Mouse (Mus musculus) hindbrain, embryonic 12.5 days (tissue): ENCODE data around the gene Fcer1g. TPM values are rescaled to one million over a fixed set of nuclear protein-coding genes. Genes with fewer than 3 reads are reported as not detected.

Experiments
- ATAC-seq: fragments of 200-750 bp; cut with Nextera tagmentation; 2 replicates; pipeline ENCODE4 v1.8.0; 2017; ENCODE audit warnings: moderate TSS enrichment; ENCODE audit not compliant: low FRiP score
- H3K27ac ChIP-seq: fragments of 300-500 bp; sonication (generic); 2 replicates; pipeline ENCODE4 v1.5.1; 2016; ENCODE audit warnings: mild to moderate bottlenecking
- H3K27me3 ChIP-seq: fragments of 300-500 bp; sonication (generic); 2 replicates; pipeline ENCODE4 v1.6.1; 2016; ENCODE audit warnings: mild to moderate bottlenecking
- H3K36me3 ChIP-seq: fragments of 300-500 bp; sonication (generic); 2 replicates; pipeline ENCODE4 v1.6.1; 2016; ENCODE audit warnings: mild to moderate bottlenecking
- H3K4me1 ChIP-seq: fragments of 300-500 bp; sonication (generic); 2 replicates; pipeline ENCODE4 v1.6.1; 2016
- H3K4me2 ChIP-seq: fragments of 300-500 bp; sonication (generic); replicated peaks from 2 replicates; pipeline ENCODE4 v1.6.1; 2016; ENCODE audit warnings: mild to moderate bottlenecking
- H3K4me3 ChIP-seq: fragments of 300-500 bp; sonication (generic); 2 replicates; pipeline ENCODE4 v1.5.1; 2016; ENCODE audit warnings: mild to moderate bottlenecking
- H3K9ac ChIP-seq: fragments of 300-500 bp; sonication (generic); 2 replicates; pipeline ENCODE4 v1.6.1; 2016; ENCODE audit warnings: mild to moderate bottlenecking, moderate library complexity
- H3K9me3 ChIP-seq: fragments of 300-500 bp; sonication (generic); replicated peaks from 2 replicates; pipeline ENCODE4 v1.6.1; 2016; ENCODE audit warnings: mild to moderate bottlenecking
- WGBS: fragments of 180-500 bp; shearing (Covaris S2); methylation state at CpG from one replicate; pipeline ENCODE4 v1.1.7; 2016; 5-methylcytosine and 5-hydroxymethylcytosine counted together
- polyA plus RNA-seq: library from polyadenylated mRNA; unstranded; fragments of >200 nt; fragmentation: Nextera tagmentation; extraction: Ambion mirVana; gene quantifications from 2 replicates; pipeline ENCODE4 v1.2.1, GENCODE M21; 2016

Gene Fcer1g
- 22.1 and 24.1 TPM in 2 replicates for polyA plus RNA-seq

DNA sequence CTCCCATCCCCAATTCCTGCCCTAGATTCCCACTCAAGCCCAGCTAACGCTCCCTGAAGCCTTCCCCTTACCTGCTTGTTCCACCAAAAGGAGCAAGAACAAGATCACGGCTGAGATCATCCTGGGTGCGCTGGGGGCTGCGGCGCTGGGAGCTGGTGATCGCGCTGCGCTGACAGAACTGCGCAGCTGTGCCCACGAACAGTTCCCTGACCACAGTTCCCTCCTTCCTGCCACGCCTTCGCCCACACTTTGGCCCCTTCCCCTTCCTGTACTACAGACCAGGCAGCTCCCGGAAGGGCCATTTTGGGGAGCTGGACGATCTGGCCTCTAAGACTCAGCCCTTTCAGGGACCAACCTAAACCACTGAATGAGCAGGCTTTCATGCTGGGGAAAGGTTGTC lies at the start of gene Fcer1g:
Gene Fcer1g (minus strand): TSS at position 240 of the 400 bp plus-strand sequence.
- H3K36me3 ChIP-seq: peaks cover 58% of the 10 kb centered on the region
- no peak within 1 kb of the TSS for H3K9ac ChIP-seq
- 0 out of 2 replicates have a peak, but pooled peaks cover 2% of the 10 kb centered on the region for H3K4me1 ChIP-seq
- no peaks in the 10 kb centered on the region for H3K9me3 ChIP-seq
- no peak for ATAC-seq
- no peaks in the 10 kb centered on the region for H3K27me3 ChIP-seq
- WGBS: 93% methylated on average over 14 of the region's 14 CpGs
- H3K4me3 ChIP-seq: no peak within 1 kb of the TSS
- no peak within 1 kb of the TSS for H3K27ac ChIP-seq
- H3K4me2 ChIP-seq: no peak within 1 kb of the TSS

DNA sequence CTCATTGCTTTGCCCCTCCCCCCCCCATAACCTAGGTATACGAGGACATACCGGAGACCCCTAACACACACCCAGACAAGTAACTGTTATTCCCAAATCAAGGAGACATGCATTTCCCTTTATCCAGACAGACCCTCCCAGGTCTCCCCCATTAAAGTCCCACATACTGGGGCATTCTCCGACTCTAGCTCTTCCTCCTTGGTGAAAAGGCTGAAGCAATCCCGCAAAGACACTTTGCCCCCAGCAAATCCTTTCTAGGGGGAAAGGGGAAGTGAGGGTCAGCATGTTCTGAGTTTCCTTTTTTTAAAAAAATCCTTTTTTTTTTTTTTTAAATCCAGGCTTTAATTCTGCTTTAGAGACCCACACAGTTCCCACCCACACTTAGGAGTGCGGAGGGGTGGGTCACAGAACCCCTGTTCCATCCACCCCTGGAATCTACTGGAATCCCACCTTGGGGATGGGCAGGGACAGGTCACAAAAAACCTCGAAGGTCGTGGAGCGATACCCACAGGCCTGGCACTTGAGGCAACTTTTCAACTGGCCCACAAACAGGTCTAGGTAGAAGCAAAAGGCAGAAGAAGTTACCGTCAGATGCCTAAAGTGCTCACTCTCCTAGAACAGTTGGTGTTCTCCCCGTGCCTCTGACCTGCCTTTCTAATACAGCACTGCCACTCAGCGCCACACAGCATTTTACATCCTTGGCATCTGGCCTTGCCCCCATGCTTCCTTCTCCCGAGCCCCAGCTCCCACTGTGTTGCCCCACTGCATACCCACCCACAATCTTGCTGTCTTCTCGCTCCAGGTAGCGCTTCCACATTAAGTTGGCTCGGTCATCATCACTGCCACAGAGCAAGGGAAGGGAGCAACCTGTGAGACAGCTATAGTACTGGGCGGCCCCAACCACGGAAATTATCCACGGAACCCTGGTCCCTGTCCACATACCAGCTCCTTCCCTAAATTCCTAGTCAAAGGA lies 49.3 kb upstream of the Fcer1g start:
- Histone ChIP-seq H3K4me2 (no peak overlapping the region), H3K4me3 (no peak overlapping the region), H3K27me3 (no peaks in the 10 kb centered on the region), H3K4me1 (peaks cover 46% of the 10 kb centered on the region), H3K9ac (no peak overlapping the region), H3K36me3 (peaks cover 37% of the 10 kb centered on the region), H3K27ac (no peak overlapping the region), H3K9me3 (no peaks in the 10 kb centered on the region)
- 91% methylated on average over 18 of the region's 18 CpGs for WGBS
- no peak for ATAC-seq

DNA sequence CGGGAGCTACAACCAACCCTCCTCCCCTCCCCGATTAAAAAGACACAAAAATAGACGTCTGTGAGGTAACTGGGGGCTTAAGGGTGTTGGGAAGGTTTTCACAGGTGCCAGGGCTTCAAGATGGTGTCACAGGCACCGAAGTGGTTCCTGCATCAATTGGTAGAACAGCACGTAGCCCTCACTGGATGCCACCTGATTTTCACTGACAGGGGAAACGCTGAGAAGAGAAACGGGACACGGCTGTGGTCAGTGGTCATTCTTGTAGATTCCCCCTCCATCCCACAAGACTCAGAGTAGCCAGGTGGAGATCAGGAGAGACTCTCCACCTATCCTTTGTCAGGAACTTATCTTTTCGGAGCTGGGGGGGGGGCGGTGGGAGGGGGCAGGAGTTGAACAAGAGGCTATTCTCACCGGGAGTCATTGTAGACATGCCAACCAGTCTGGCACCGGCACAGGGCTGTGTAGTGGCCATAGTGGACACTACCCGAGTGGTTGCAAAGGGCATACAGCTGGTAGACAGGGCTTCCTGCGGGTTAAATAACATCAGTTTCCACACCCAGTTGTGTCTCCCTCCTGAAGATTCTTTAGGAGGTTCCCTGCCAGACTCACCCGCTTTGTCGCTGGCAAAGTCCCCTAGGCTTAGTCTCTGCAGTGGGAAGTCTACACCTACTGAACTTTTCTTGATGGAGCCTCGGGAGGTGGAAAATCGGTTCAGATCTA lies 48.1 kb upstream of the Fcer1g start:
- H3K36me3 ChIP-seq: peaks cover 49% of the 10 kb centered on the region
- 81% methylated on average over 18 of the region's 18 CpGs for WGBS
- no peaks in the 10 kb centered on the region for H3K27me3 ChIP-seq
- H3K4me3 ChIP-seq: no peak overlapping the region
- no peak overlapping the region for H3K9ac ChIP-seq
- no peaks in the 10 kb centered on the region for H3K9me3 ChIP-seq
- peaks cover 40% of the 10 kb centered on the region for H3K4me1 ChIP-seq
- H3K4me2 ChIP-seq: peak overlapping the region; percentile 77
- no peak for ATAC-seq
- no peak overlapping the region for H3K27ac ChIP-seq

DNA sequence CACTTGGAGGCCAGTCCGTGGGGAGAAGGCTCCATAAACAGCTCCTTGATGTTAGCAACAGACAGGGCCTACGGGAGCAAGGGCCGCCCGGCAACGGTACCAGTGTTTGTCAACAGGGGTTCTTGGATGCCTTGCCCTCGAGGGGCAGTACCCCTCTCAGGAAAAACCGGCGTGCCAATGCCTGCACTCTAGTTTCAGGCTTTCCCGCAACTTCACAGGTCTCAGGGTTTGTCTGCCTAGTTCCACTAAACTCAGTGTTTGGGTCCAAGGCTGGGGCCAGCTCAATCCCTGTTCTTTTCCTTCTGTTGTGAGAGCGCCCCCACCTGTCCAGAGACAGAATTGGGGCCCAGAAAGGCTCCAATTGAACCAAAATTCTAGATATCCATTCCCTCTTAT lies 47.4 kb upstream of the Fcer1g start:
- Histone ChIP-seq H3K9me3 (no peaks in the 10 kb centered on the region), H3K27ac (peak overlapping the region; percentile 78), H3K4me3 (peak overlapping the region; percentile 67), H3K36me3 (peaks cover 56% of the 10 kb centered on the region), H3K4me2 (peak overlapping the region; percentile 77), H3K4me1 (peaks cover 33% of the 10 kb centered on the region), H3K9ac (peak overlapping the region; percentile 60), H3K27me3 (no peaks in the 10 kb centered on the region)
- peak; percentile 59 for ATAC-seq
- WGBS: 0% methylated on average over 10 of the region's 10 CpGs

DNA sequence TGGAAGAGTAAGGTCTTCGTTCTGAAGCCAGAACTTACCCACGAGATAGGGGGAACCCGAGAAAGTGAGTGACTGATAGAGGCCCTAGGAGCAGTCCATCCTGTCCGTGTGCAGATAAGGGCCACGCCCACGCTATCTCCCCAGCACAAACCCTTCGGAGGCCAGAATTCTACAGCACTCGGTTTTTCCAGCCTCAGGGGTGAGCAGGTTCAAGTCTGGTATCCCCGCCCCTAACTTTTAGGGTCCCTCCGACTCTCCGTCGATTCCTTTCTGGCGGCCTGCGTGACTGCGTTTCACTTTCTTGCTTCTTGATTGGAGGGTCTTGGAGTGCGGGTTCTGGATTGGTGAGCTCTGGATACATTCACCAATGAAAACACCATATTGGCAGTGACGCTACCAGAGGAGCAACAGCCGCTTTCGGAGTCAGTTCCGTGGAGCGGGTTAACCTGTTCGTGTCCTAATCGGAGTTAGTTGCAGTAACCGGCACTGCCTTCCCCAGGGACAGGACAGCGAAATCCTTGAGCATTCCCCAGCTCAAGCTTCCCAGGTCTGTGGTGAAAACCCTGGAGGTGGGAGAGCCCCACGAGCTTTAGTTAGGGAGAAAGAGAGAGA lies 46.9 kb upstream of the Fcer1g start, which contains the start of gene Ppox:
Gene Ppox (minus strand): TSS at position 271 of the 612 bp plus-strand sequence.
- H3K4me3 ChIP-seq: peak within 1 kb of the TSS; percentile 67
- peak within 1 kb of the TSS; percentile 77 for H3K4me2 ChIP-seq
- peak within 1 kb of the TSS; percentile 79 for H3K9ac ChIP-seq
- H3K36me3 ChIP-seq: peaks cover 56% of the 10 kb centered on the region
- peak within 1 kb of the TSS; percentile 78 for H3K27ac ChIP-seq
- under 1% methylated on average over 26 of the region's 26 CpGs for WGBS
- ATAC-seq: peak; percentile 98
- H3K4me1 ChIP-seq: peaks cover 29% of the 10 kb centered on the region
- H3K9me3 ChIP-seq: no peaks in the 10 kb centered on the region
- no peaks in the 10 kb centered on the region for H3K27me3 ChIP-seq

DNA sequence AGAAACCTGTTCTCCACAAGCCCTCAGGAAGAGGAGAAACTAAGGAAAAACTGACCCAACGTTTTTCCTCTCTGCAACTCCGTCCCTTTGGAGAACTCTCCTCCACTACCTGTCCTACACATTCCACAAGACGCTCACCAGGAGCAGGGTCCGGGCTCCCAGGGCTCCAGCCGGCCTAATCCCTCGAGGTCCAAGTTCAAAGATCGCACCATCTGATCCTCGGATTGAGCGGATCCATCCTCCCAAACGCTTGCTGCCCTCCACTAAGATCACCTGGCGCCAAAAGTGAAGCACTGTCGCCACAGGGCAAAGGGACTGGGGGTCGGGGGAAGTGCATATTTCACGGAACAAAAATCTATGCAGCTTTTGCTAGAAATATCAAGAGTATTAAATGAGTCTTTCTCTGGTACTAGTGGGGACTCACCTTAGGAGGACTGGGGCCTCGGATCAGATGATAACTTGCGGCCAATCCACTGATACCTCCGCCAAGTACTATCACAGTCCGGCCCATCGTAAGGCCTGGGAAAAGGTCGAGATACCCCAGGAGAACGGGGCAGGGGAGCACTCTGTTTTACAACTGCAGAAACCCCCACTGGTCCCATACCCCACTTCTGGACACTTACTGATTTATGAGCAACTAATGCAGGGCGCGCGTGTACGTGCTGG lies 46.2 kb upstream of the Fcer1g start:
- 2% methylated on average over 25 of the region's 25 CpGs for WGBS
- no peak overlapping the region for H3K27ac ChIP-seq
- H3K4me2 ChIP-seq: peak overlapping the region; percentile 77
- peak overlapping the region; percentile 79 for H3K9ac ChIP-seq
- H3K36me3 ChIP-seq: peaks cover 56% of the 10 kb centered on the region
- peaks cover 24% of the 10 kb centered on the region for H3K4me1 ChIP-seq
- ATAC-seq: peak; percentile 23; the same call in 1 of the 2 replicates
- H3K4me3 ChIP-seq: peak overlapping the region; percentile 67
- no peaks in the 10 kb centered on the region for H3K9me3 ChIP-seq
- no peaks in the 10 kb centered on the region for H3K27me3 ChIP-seq

DNA sequence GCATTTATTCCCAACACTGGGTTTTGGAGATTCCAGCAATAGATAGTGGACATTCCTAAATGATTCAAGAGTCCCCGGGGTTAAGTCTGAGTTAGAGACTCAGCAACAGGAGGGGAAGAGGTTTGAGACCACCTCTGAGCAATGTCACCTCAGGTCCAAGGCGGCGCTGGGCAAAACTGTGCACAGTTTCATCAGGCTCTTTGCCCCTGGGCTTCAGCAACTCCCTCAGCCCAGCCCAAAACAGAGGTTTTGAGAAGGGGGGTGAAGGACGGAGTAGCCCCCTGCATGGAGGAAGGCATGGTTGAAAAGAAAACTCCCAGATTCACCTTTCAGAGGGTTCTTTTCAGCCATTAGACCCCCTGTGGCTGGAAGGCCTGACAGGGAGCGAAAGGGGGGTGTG lies 45.6 kb upstream of the Fcer1g start:
- peaks cover 22% of the 10 kb centered on the region for H3K4me1 ChIP-seq
- H3K9ac ChIP-seq: peak overlapping the region; percentile 79
- WGBS: 64% methylated on average over 5 of the region's 5 CpGs
- no peaks in the 10 kb centered on the region for H3K27me3 ChIP-seq
- H3K4me2 ChIP-seq: peak overlapping the region; percentile 77
- H3K9me3 ChIP-seq: no peaks in the 10 kb centered on the region
- no peak for ATAC-seq
- H3K27ac ChIP-seq: no peak overlapping the region
- H3K36me3 ChIP-seq: peaks cover 56% of the 10 kb centered on the region
- peak overlapping the region; percentile 67 for H3K4me3 ChIP-seq

DNA sequence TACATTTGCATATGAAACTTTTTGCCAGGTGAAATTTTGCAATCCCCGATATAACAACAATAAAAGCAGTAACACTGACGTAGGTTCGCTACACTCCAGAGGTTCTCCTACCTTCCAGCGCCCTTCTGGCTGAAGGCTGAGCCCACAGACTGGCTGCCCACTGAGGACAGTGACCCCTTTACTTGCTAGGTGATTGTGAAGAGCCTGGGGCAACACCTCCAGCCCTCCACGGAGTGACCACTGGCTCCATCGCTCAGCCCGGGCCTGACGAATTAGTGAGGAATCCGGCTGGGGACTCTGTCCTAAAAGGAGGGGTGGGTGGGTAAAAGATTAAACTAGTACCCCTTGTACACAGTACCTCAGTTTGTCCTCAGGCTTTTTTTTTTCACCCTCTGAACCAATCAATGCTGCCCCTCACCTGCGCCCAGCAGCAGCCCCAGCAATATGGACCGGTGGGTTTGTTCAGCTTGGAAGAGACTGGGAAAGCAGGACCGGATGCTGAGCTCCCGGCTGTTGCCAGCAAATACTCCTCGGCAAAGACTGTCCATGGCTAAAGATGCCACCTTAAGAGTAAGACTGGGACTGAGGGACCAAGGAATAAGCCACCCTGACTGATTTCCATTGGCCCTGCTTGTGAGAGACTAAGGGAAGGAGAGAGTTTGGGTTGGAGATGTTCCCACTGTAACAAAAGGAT lies 45.0 kb upstream of the Fcer1g start:
- Histone ChIP-seq H3K27me3 (no peaks in the 10 kb centered on the region), H3K9me3 (no peaks in the 10 kb centered on the region), H3K4me2 (0 out of 2 replicates have a peak overlapping the region, but pooled peaks have one; percentile 4), H3K36me3 (peaks cover 57% of the 10 kb centered on the region), H3K27ac (no peak overlapping the region), H3K4me1 (peaks cover 21% of the 10 kb centered on the region), H3K4me3 (peak overlapping the region; percentile 67; the same call in 1 of the 2 replicates), H3K9ac (peak overlapping the region; percentile 79; the same call in 1 of the 2 replicates)
- WGBS: 90% methylated on average over 14 of the region's 14 CpGs
- ATAC-seq: no peak

DNA sequence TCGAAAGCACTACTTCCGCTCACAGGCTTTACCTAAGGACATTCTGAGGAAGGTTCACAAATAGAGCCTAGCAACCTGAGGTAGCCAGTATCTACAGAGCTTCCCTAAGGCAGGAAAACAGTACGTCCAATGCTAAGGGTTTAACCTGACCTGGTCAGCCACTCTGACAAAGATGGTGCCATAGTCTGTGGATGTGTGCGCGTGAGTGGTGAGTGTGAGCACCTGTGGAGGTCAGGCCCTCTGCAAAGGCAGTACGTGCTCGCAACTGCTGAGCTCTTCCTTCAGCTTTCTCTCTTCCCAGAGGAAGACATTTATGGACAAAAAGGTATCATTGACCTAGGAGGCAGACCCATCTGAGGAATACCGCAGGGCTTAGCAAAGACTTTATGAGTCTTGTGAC lies 44.3 kb upstream of the Fcer1g start:
- H3K27me3 ChIP-seq: no peaks in the 10 kb centered on the region
- no peak overlapping the region for H3K4me3 ChIP-seq
- no peak overlapping the region for H3K27ac ChIP-seq
- H3K36me3 ChIP-seq: peaks cover 59% of the 10 kb centered on the region
- no peaks in the 10 kb centered on the region for H3K9me3 ChIP-seq
- H3K4me1 ChIP-seq: peaks cover 21% of the 10 kb centered on the region
- no peak overlapping the region for H3K9ac ChIP-seq
- no peak for ATAC-seq
- no peak overlapping the region for H3K4me2 ChIP-seq
- 92% methylated on average over 8 of the region's 8 CpGs for WGBS

DNA sequence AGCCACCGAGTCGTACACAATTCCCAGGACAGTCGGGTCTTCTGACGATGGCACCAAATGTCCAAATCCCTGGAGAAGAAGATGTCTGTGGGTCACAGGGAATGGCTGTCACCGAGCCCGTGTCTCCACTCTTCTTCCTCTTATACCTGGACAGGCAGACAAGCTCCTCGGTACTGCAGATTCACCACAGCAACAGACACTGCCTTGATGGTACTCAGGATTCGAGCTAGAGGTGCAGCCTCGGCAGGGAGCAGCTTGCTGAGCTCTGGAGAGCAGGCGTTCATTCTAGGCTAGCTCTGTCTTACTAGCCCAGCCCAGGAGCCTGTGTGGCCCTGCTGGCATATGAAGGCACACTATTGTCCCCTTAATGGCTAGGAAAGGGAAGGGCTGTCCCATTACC lies 43.6 kb upstream of the Fcer1g start:
- H3K9ac ChIP-seq: no peak overlapping the region
- no peak overlapping the region for H3K27ac ChIP-seq
- WGBS: 90% methylated on average over 10 of the region's 10 CpGs
- H3K36me3 ChIP-seq: peaks cover 59% of the 10 kb centered on the region
- H3K27me3 ChIP-seq: no peaks in the 10 kb centered on the region
- H3K4me1 ChIP-seq: peaks cover 21% of the 10 kb centered on the region
- ATAC-seq: no peak
- no peaks in the 10 kb centered on the region for H3K9me3 ChIP-seq
- H3K4me3 ChIP-seq: no peak overlapping the region
- no peak overlapping the region for H3K4me2 ChIP-seq

DNA sequence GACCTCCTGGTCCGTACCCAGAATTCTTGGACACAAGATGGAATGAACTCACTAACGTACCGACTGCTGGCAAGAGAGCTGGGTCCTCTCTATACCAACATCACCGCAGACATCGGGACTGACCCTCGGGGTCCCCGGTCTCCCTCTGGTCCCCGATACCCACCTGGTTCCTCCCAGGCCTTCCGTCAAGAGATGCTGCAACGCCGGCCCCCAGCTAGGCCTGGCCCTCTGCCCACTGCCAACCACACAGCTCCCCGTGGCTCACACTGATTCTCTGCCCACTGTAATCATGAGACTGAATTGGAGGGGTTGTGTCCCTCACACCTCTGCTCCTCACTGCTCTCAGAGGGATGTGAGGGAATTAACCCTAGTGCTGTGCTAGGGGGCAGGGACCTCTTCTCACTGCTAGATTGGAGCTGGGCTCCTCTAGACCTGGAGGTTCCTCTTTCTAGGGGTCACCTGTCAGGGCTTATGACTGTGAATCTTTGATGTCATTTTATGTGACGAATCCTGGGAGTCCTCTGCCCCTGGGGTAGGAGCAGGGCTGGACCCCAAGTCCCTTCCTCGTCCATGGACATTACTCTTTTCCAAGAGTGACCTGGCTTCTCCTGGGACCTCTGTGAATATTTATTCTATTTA lies 42.1 kb upstream of the Fcer1g start:
- H3K4me2 ChIP-seq: no peak overlapping the region
- H3K9me3 ChIP-seq: no peaks in the 10 kb centered on the region
- H3K4me3 ChIP-seq: no peak overlapping the region
- no peak for ATAC-seq
- H3K27me3 ChIP-seq: no peaks in the 10 kb centered on the region
- H3K9ac ChIP-seq: no peak overlapping the region
- peaks cover 68% of the 10 kb centered on the region for H3K36me3 ChIP-seq
- no peak overlapping the region for H3K27ac ChIP-seq
- WGBS: 94% methylated on average over 14 of the region's 14 CpGs
- peaks cover 19% of the 10 kb centered on the region for H3K4me1 ChIP-seq
